Mouse (Mus musculus) 3T3-L1 (cell line): ENCODE data around the gene 4930505A04Rik.
"Not testable (repeated sequence)": the region's sequence is repeated elsewhere in the genome, so short reads cannot be mapped to it uniquely, and the experiment has no call there.

Source experiments
- DNase-seq: peaks from one replicate; pipeline ENCODE4 v3.0.0-alpha.2; 2015; ENCODE audit warnings: low read depth, low spot score

Gene 4930505A04Rik

GRCm38 (mm10) chr11:30471751-30472593 lies at the start of gene 4930505A04Rik:
4930505A04Rik (minus strand) TSS chr11:30471827.
- peak; percentile 96 for DNase-seq

DNA sequence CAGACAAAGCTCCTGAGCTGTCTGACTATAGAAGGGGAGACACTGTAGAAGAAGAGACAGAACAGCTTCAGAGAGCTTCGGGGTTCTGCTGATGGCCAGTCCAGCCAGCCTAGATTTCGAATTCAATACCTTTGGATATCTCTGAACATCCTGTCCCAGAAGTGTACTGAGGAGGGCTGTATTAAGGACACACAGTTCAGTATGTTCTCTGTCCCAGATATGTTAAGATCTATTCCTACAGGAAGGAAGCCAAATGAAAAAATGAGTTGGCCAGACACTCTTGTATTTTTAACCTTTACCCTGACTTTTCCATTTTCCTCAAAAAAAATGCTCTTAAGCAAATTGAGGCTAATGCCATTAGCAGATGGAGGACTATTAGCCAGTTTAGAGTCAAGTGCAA lies 45.5 kb upstream of the 4930505A04Rik start:
- DNase-seq: no peak

GRCm38 (mm10) chr11:30508178-30508577 lies 36.6 kb upstream of the 4930505A04Rik start:
- no peak for DNase-seq

DNA sequence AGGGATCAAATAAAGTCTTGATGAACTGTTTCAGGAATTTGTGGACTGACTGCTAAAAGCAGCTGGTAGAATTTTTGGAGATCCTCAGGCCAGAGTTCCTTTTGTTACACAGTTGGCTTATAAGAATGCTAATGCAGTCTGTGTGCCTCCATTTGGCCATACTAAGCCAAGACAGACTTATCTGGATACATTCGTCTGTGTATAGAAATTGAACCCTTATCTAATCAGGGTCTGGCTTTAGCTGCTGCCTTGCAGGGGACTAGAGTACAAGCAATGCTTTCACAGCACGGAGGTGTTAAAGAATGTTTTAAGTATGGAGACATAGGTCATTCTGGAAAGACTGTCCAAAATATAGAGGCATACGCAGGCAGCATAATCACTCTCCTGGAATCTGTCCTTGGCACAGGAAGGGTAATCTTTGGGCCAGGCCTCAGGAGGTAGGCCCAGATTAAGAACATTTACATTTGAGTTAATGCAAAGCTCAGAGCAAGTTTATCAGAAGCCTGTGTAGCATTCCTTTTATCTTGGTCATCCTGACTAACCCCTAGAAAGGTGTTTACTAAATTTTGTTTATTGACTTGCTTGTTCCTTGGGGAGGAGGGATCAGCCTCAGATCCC lies 27.2 kb upstream of the 4930505A04Rik start:
- no peak for DNase-seq

DNA sequence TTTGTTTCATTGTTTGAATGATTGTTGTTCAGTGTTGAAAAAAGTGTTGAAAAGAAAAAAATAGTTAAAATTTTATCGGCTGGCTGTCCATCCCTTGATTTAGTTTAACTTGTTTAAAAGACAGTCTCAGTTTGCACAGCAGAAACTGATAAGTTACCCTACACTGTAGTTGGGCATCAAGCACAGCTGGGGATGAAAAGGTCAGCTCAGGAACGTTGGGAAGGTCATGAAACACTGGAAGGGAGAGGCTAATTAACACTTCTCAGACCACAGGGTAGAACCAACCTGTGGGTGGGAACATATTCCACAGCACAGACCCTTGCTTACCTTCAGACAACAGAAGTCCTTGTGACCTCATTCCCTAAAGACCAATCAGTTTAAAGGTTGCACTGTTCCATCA lies 25.5 kb upstream of the 4930505A04Rik start:
- no peak for DNase-seq

GRCm38 (mm10) chr11:30491515-30492260 lies 20.1 kb upstream of the 4930505A04Rik start:
- DNase-seq: no peak

DNA sequence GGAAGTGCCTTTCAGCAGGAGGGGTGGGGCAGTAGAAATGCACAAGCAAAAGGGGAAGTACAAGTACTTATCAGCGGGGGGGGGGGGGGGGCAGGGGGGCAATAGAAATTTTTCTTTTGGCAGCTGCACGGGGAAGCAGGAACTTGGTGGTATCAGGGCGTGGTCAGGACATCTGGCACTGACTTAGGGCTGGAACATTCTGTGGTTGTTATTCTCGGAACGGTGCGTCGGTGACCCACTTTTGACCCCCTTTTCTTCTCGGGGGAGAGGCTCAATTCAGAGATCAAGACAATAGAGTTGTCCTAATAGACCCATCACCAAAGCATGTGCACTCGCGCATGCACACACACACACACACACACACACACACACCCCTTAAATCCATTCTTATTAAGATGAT lies 16.6 kb upstream of the 4930505A04Rik start:
- DNase-seq: no peak

DNA sequence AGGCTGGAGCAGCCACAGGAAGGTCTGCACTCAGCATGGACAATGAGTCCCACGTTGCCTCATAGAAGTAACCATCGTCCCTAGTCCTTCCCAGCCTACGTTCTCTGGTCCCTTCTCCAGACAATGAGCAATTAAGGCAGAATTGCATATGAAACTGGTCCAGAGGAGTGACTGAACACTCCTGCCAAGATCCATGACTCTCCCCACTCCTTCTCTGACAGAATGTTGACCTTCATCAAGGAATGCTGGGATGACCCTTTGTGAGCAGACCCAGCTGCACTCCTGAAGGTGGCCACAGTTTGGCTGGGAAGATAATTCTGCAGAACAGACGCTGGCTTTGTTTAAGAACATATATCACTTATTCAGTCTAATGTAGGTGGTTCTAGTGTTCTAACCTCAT lies 11.7 kb upstream of the 4930505A04Rik start:
- DNase-seq: no peak

GRCm38 (mm10) chr11:30471187-30471586 lies 440 bp downstream of the 4930505A04Rik start:
- no peak for DNase-seq

- DNase-seq: no peak
Measured at GRCm38 (mm10) chr11:30454331-30454730, 17.3 kb downstream of the 4930505A04Rik start.

- no peak for DNase-seq
Measured at GRCm38 (mm10) chr11:30448126-30448525, 23.5 kb downstream of the 4930505A04Rik start.

DNA sequence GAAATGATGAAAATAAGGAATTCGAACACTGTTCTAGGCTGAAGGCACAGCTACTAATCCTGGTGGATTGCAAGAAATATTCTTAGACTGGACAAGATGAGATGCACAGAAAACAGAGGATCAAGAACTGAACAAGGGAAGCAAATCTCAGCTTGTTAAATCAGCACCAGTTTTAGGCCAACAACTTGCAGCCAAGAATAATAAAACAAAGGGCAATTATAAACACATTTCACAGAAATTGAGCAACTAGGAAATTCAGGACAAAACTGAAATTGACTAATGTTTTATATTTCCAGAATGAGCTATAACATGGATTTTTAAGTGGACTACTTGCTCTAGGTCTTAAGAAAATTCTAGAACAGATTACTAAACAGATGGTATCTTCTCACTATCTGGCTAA lies 24.1 kb downstream of the 4930505A04Rik start:
- DNase-seq: peak; percentile 6

DNA sequence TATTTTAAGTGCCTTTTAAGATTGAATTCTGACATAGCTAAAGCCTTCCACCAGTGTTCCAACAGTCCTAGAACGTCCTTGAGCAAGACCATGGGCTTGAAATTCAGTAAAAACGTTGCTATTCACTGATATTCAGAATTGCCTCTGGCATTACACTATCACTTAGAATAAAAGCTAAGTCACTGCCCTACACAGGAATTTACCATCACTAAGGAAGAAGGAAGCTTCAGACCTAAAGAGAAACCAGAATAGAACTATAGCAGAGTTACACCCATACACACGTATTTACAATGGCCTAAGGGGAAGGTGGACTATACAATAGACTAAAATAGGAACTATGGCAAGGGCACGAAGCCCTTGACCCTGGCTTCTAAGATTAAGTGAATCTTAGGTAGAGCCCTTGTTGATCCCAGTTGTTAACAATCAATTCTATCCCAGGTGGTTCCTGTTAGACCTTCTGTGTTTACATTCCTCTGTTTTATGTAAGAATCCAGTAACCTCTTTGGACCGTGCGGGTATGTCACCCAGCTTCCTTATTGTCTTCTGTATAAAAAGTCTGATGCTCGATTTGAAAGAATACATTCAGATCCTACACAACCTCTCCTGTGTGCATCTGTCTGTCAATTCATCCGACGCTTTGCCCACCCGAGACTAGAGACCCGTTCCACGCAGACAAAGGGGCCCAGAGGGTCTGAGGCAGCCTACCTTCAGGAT lies 27.3 kb downstream of the 4930505A04Rik start:
- not testable (repeated sequence) for DNase-seq

DNA sequence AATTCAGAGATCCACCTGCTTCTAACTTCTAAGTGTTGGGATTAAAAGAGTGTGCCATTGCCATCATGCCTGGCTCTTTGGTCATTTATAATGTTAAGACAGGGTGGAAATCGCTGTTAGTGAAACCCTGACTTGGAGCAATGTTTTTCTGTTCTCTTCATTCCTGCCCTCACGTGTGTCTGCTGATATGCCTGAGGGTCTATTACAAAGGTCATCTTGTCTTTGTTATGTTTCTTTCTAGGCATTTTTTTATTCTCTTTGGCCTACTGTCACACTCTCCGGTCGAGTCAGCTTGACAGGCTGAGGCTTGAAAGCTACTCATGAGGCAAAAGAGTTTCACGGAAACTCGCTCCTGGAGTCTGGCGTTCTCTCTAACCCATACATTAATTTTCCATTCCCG lies 27.9 kb downstream of the 4930505A04Rik start:
- no peak for DNase-seq

DNA sequence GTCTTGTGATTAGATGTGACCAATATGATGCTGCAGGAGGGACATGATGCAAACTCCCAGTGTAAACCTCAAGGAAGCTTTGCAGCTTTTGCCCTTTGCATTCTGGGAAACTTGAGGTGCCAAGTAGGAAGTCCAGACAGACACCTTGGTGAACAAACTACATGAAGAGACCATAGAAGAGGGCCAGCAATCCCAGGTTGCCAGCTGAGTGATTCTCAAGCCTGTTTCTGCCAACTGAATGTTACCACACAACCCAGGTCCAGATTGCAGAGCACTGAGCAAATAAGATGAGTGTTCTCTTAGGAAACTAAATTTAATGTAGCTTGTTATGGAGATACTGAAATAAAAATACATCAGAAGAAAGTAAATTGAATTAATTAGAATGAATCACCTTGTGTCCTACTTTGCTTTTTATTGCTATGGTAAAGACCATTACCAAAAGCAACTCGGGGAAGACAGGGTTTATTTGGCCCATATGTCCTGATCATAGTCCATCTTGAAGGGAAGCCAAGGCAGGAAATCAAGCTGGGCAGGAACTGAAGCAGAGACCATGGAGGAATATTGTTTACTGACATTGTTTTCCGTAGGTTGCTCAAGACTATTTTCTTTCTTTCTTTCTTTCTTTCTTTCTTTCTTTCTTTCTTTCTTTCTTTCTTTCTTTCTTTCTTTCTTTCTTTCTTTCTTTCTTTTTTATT lies 38.2 kb downstream of the 4930505A04Rik start:
- DNase-seq: no peak

- DNase-seq: no peak
Measured at GRCm38 (mm10) chr11:30405581-30405980, 66.0 kb downstream of the 4930505A04Rik start.

- no peak for DNase-seq
Measured at GRCm38 (mm10) chr11:30404619-30405200, 66.9 kb downstream of the 4930505A04Rik start.

DNA sequence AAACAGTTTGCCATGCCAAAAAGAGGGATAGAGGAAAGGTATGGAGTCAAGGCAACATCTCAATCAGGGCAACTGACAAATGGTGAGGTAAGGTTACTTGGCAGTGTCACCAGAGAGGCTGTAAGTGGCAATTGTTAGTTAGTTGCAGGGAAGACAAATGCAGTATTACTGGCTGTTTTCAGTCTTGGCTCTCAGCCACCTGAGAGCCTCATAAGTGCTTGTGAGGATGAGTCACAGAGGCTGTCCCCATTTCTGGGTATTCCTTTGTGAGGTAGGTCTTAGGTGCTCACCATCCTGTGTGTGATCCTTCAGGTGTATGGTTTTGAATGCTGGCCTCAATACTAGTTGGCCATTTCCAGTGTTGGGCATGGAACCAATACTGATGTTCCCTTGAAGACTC lies 77.3 kb downstream of the 4930505A04Rik start:
- DNase-seq: peak; percentile 61

DNA sequence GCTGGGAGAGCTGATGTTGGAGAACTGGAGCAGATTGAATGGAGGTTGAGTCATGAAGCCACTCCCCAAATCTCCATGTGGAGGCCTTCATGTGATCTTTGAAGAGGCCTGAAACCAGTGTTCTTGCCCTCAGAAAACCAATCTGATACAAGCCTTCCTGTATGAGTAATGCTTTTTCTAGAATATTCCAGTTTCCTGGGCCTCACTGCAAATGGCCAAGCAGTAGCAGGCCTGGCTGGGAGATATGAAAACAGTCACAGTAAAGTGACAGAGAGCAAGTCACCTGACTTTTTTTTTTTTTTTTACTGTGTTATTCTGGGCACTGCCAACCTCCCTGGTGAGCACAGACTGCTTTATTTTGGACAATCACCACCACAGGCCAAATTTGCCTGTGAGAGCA lies 88.6 kb downstream of the 4930505A04Rik start:
- DNase-seq: peak; percentile 53
